Mouse (Mus musculus) small intestine, adult 2 months (tissue): ENCODE results near the gene Myod1.

Experiments
- CTCF ChIP-seq: fragments of 200-500 bp; IDR thresholded peaks from 2 replicates; pipeline ENCODE4 v1.5.1; 2012; ENCODE audit warnings: low read depth, mild to moderate bottlenecking, control low read depth, inconsistent platforms, low read length, moderate library complexity, mixed read lengths; ENCODE audit not compliant: insufficient replicate concordance, insufficient read length; ENCODE audit errors: extremely low read depth
- POLR2A ChIP-seq: fragments of 200-500 bp; IDR thresholded peaks from 2 replicates; pipeline ENCODE4 v1.6.1; 2012; ENCODE audit warnings: low read depth, mild to moderate bottlenecking, control low read depth, inconsistent platforms, low read length, moderate library complexity

- no peak for TF ChIP-seq CTCF
- TF ChIP-seq POLR2A = no peak
Observed at GRCm38 (mm10) chr7:46371104-46371503, 5.2 kb upstream of the Myod1 start.
